Mouse (Mus musculus): Measurements from ENCODE around the gene Sec23ip. TPM values are rescaled to one million over a fixed set of nuclear protein-coding genes. Genes with fewer than 3 reads are reported as not detected.

Sec23ip gene
- polyA plus RNA-seq, 1 experiment from 2014 or later = 39.2 TPM

DNA sequence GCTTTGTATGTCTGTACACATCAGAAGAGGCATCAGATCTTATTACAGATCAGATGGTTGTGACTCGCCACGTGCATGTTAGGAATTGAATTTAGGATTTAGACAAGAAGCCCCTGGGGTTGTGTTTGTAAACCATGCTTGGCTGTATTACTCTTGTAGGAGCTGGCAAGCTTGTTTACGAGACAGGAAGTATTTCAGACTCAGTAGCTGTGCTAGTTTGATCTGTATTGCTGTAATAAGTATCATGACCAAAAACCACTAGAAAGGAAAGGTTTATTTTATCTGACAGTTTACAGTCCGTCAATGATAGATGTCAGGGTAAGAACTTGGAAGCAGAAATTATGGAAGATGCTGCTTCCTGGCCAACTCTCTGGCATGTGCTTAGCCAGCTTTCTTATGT lies 14.2 kb downstream of the Sec23ip start:
- Histone ChIP-seq H3K4me3 (ENCODE audit: low read length) (no peak overlapping the region), H3K27ac (ENCODE audit: low read length) (no peak overlapping the region), H3K36me3 (ENCODE audit: insufficient read depth, low read length) (peaks cover 82% of the 10 kb centered on the region), H3K27me3 (ENCODE audit: insufficient read depth, low read length) (no peaks in the 10 kb centered on the region), H3K4me2 (replicated peaks; ENCODE audit: low read depth, low read length) (no peak overlapping the region), H3K4me1 (ENCODE audit: insufficient read depth, low read length) (no peaks in the 10 kb centered on the region), H3K9ac (replicated peaks; ENCODE audit: low read length) (no peak overlapping the region), H3K9me3 (ENCODE audit: low read length) (no peaks in the 10 kb centered on the region)
- ATAC-seq (ENCODE audit: low FRiP score, low TSS enrichment) = no peak
- WGBS = 90% methylated on average over 4 of the region's 4 CpGs

DNA sequence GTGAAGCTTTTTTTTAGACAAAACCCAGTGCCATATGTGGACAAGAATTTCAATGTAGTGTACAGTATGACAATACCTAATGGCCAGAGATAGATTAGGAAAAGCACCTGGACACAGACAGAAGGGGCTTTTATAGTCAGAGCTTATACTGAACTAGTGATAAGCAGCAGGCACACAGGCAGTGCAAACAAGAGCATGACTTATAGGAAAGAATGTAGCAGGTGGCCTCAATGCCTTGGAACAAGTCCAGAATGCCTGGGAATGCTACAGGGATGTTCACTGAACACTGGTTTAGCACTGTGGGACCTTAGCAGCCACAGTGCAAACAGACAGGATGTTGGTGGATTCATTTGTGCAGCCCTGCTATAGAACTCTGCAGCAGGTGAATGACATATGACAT lies 22.0 kb downstream of the Sec23ip start:
- Histone ChIP-seq H3K27ac (ENCODE audit: low read length) (no peak overlapping the region), H3K27me3 (ENCODE audit: insufficient read depth, low read length) (no peaks in the 10 kb centered on the region), H3K4me1 (ENCODE audit: insufficient read depth, low read length) (no peaks in the 10 kb centered on the region), H3K36me3 (ENCODE audit: insufficient read depth, low read length) (peaks cover 78% of the 10 kb centered on the region), H3K9ac (replicated peaks; ENCODE audit: low read length) (no peak overlapping the region), H3K9me3 (ENCODE audit: low read length) (no peaks in the 10 kb centered on the region), H3K4me2 (replicated peaks; ENCODE audit: low read depth, low read length) (no peak overlapping the region), H3K4me3 (ENCODE audit: low read length) (no peak overlapping the region)
- ATAC-seq (ENCODE audit: low FRiP score, low TSS enrichment) = no peak

DNA sequence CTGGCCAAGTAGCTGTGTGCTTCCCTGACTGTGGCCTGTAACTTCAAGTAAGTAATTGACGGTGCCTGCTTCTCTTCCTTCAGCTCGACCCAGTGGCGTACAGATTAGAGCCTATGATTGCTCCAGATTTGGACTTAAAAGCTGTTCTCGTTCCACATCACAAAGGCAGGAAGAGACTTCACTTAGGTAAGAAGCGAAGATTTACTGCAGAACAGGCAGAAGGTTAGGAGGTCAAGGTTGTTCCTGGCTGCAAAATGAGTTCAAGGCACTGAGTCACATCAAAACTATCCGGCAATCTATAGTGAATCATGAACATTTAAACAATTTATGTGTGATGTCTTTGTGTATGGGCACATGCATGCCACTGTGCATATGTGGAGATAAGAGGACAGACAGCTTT lies 32.5 kb downstream of the Sec23ip start:
- no peak overlapping the region for H3K4me2 ChIP-seq (replicated peaks; ENCODE audit: low read depth, low read length)
- ATAC-seq (ENCODE audit: low FRiP score, low TSS enrichment) = no peak
- no peaks in the 10 kb centered on the region for H3K9me3 ChIP-seq (ENCODE audit: low read length)
- peaks cover 55% of the 10 kb centered on the region for H3K36me3 ChIP-seq (ENCODE audit: insufficient read depth, low read length)
- no peaks in the 10 kb centered on the region for H3K4me1 ChIP-seq (ENCODE audit: insufficient read depth, low read length)
- no peak overlapping the region for H3K9ac ChIP-seq (replicated peaks; ENCODE audit: low read length)
- WGBS = 67% methylated on average over 6 of the region's 6 CpGs
- no peak overlapping the region for H3K4me3 ChIP-seq (ENCODE audit: low read length)
- no peaks in the 10 kb centered on the region for H3K27me3 ChIP-seq (ENCODE audit: insufficient read depth, low read length)
- no peak overlapping the region for H3K27ac ChIP-seq (ENCODE audit: low read length)

DNA sequence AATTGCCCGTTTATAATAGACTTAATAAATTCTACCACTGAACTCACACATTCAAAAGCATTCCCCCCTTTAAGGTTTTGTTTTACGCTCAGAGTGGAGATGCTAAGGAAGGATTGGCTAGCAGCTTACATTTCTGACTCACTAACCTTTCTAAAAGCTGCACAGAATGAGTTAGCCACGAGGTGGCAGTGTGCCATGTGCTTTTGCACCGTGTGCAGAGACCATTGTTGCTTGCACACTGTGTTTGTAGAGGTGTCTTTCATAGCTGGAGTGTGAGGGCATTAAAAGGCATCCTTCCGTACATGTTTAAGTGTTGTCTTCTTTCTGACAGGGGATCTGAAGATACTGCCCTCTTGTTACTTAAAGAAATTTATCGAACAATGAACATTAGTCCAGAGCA lies 34.6 kb downstream of the Sec23ip start:
- Histone ChIP-seq H3K9ac (replicated peaks; ENCODE audit: low read length) (no peak overlapping the region), H3K9me3 (ENCODE audit: low read length) (no peaks in the 10 kb centered on the region), H3K27ac (ENCODE audit: low read length) (no peak overlapping the region), H3K4me1 (ENCODE audit: insufficient read depth, low read length) (no peaks in the 10 kb centered on the region), H3K4me3 (ENCODE audit: low read length) (no peak overlapping the region), H3K4me2 (replicated peaks; ENCODE audit: low read depth, low read length) (no peak overlapping the region), H3K36me3 (ENCODE audit: insufficient read depth, low read length) (peaks cover 53% of the 10 kb centered on the region), H3K27me3 (ENCODE audit: insufficient read depth, low read length) (no peaks in the 10 kb centered on the region)
- peak; percentile 35; the same call in 1 of the 2 replicates for ATAC-seq (ENCODE audit: low FRiP score, low TSS enrichment)
- 45% methylated on average over 6 of the region's 6 CpGs for WGBS

DNA sequence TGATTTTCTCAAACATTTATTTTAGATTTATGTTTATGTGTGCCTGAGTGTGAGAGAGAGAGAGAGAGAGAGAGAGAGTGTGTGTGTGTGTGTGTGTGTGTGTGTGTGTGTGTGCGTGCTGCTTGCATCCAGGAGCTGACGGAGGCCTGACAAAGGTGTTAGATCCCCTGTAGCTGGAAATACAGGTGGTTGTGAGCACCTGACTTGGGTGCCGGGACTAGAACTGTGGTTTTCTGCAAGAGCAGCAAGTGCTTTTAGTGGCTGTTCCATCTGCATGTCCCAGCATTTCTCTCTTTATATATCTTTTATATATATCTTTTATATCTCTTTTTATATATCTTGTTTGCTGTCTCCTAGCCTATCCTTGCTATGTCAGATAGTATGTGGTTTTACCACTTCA lies 37.1 kb downstream of the Sec23ip start:
- no peak overlapping the region for H3K27ac ChIP-seq (ENCODE audit: low read length)
- H3K9me3 ChIP-seq (ENCODE audit: low read length) = no peaks in the 10 kb centered on the region
- WGBS = 89% methylated on average over 3 of the region's 3 CpGs
- H3K27me3 ChIP-seq (ENCODE audit: insufficient read depth, low read length) = no peaks in the 10 kb centered on the region
- peaks cover 54% of the 10 kb centered on the region for H3K36me3 ChIP-seq (ENCODE audit: insufficient read depth, low read length)
- H3K4me2 ChIP-seq (replicated peaks; ENCODE audit: low read depth, low read length) = no peak overlapping the region
- H3K4me1 ChIP-seq (ENCODE audit: insufficient read depth, low read length) = no peaks in the 10 kb centered on the region
- no peak overlapping the region for H3K4me3 ChIP-seq (ENCODE audit: low read length)
- ATAC-seq (ENCODE audit: low FRiP score, low TSS enrichment) = no peak
- H3K9ac ChIP-seq (replicated peaks; ENCODE audit: low read length) = no peak overlapping the region

DNA sequence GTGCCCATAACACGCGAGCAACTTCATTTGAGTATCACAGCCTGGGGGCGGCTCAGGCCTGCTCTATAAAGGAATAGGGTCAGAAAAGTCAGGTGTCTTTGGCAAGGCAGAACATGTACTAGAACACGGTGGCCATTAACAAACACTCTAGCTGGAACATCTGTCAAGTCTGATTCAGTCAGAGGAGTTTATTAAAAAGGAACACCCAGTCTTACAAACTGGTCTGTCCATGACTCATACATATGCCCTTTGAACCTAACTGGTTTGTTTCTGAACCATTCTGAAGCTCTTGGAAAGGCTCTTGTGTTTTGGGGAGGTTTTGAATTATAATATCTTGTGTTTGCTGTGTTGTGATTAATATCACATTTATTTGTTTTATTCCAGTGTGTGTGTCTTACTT lies 45.3 kb downstream of the Sec23ip start:
- Histone ChIP-seq H3K4me2 (replicated peaks; ENCODE audit: low read depth, low read length) (no peak overlapping the region), H3K4me1 (ENCODE audit: insufficient read depth, low read length) (no peaks in the 10 kb centered on the region; the same call in 1 of the 2 replicates), H3K9ac (replicated peaks; ENCODE audit: low read length) (no peak overlapping the region), H3K27ac (ENCODE audit: low read length) (no peak overlapping the region), H3K27me3 (ENCODE audit: insufficient read depth, low read length) (no peaks in the 10 kb centered on the region), H3K4me3 (ENCODE audit: low read length) (no peak overlapping the region), H3K9me3 (ENCODE audit: low read length) (no peaks in the 10 kb centered on the region), H3K36me3 (ENCODE audit: insufficient read depth, low read length) (peaks cover 15% of the 10 kb centered on the region)
- 83% methylated on average over 4 of the region's 4 CpGs for WGBS
- ATAC-seq (ENCODE audit: low FRiP score, low TSS enrichment) = no peak

DNA sequence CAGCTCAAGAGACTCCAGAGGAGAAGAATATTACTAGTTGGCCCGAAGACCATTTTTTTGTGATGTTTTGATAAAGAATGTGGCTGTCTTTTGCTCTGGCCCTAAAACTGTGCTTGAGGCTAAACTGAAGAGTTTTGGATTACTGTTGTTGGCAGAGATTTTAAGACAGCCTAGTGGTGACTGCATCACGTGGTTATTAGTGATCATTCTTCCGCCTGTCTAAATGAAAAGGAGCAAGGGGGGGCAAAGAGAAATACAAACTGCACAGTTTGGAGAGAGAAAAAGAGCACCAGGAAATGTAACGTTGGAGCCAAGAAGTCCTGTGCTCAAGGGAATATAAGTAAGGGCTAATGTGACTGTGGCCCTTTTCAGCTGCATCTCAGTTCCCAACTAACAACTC lies 48.7 kb downstream of the Sec23ip start:
- Histone ChIP-seq H3K27me3 (ENCODE audit: insufficient read depth, low read length) (no peaks in the 10 kb centered on the region), H3K27ac (ENCODE audit: low read length) (no peak overlapping the region), H3K9me3 (ENCODE audit: low read length) (no peaks in the 10 kb centered on the region), H3K9ac (replicated peaks; ENCODE audit: low read length) (no peak overlapping the region), H3K4me3 (ENCODE audit: low read length) (no peak overlapping the region), H3K4me2 (replicated peaks; ENCODE audit: low read depth, low read length) (no peak overlapping the region), H3K4me1 (ENCODE audit: insufficient read depth, low read length) (no peaks in the 10 kb centered on the region; the same call in 1 of the 2 replicates), H3K36me3 (ENCODE audit: insufficient read depth, low read length) (no peaks in the 10 kb centered on the region)
- WGBS = 66% methylated on average over 4 of the region's 4 CpGs
- ATAC-seq (ENCODE audit: low FRiP score, low TSS enrichment) = no peak

DNA sequence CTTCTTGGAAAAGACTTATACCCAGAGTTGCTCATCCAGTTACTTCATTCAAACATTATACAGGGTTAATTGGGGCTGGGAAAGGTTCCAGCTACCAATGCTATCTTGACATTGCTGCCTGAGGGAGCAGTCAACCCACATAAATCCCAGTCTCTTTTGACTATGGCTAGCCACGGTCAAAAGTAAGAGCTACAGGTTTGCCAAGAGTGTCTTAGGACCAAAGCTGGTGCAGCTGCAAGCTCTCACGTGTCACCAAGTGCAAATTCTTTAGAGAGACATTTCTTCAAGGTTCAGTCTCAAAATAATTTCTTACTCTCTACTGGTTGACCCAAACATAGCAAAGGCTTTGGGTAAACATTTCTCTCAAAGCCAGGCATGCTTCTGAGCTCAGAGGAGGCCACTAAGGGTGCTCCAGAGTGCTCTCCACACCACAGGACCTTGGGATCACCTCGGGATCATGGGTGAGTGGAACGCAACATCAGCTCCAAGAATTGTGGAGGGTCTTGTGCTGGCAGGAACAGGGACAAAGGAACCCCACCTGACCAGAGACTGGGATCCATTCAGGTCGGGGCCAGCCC lies 80.3 kb downstream of the Sec23ip start:
- H3K4me2 ChIP-seq (replicated peaks; ENCODE audit: low read depth, low read length) = no peak overlapping the region
- no peak overlapping the region for H3K4me3 ChIP-seq (ENCODE audit: low read length)
- H3K27me3 ChIP-seq (ENCODE audit: insufficient read depth, low read length) = no peaks in the 10 kb centered on the region
- no peak overlapping the region for H3K9ac ChIP-seq (replicated peaks; ENCODE audit: low read length)
- H3K4me1 ChIP-seq (ENCODE audit: insufficient read depth, low read length) = no peaks in the 10 kb centered on the region
- peak; percentile 76 for ATAC-seq (ENCODE audit: low FRiP score, low TSS enrichment)
- 56% methylated on average over 5 of the region's 5 CpGs for WGBS
- H3K27ac ChIP-seq (ENCODE audit: low read length) = 0 out of 2 replicates have a peak overlapping the region, but pooled peaks have one; percentile 38
- H3K36me3 ChIP-seq (ENCODE audit: insufficient read depth, low read length) = no peaks in the 10 kb centered on the region
- H3K9me3 ChIP-seq (ENCODE audit: low read length) = no peaks in the 10 kb centered on the region

DNA sequence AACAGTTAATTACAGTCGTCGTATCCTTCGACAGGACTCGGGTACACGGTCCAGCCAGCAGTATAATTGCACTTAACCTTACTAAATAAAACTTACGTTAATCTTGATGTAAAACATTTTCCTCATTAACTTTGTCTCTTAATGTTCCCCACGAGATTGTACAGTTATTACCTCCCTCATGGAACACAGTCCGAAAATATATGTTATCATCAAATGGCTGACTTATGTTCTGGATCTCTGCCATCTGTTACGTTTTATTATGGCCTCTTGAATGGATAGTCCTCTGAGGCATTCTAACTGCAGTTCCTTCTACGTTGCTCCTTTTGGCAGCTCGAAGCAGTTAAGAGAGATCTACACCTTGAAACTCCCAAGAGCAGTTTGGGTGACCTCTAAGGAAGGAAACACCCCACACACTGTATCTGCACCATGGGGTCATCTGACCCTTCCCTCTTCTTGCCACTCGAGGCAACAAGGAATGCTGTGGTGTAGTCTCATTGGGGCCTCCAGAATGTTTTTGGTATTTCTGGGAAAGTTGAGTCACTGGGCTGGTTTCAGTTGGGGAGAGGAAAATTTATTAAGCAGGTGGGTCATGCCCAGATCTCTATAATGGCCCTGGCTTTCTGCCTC lies 87.8 kb downstream of the Sec23ip start:
- H3K4me3 ChIP-seq (ENCODE audit: low read length) = no peak overlapping the region
- peak overlapping the region; percentile 28; the same call in 1 of the 2 replicates for H3K27ac ChIP-seq (ENCODE audit: low read length)
- peak; percentile 74; the same call in 1 of the 2 replicates for ATAC-seq (ENCODE audit: low FRiP score, low TSS enrichment)
- no peaks in the 10 kb centered on the region for H3K36me3 ChIP-seq (ENCODE audit: insufficient read depth, low read length)
- H3K9ac ChIP-seq (replicated peaks; ENCODE audit: low read length) = no peak overlapping the region
- H3K4me2 ChIP-seq (replicated peaks; ENCODE audit: low read depth, low read length) = no peak overlapping the region
- H3K9me3 ChIP-seq (ENCODE audit: low read length) = no peaks in the 10 kb centered on the region
- H3K4me1 ChIP-seq (ENCODE audit: insufficient read depth, low read length) = no peaks in the 10 kb centered on the region
- no peaks in the 10 kb centered on the region for H3K27me3 ChIP-seq (ENCODE audit: insufficient read depth, low read length)
- WGBS = 51% methylated on average over 12 of the region's 12 CpGs

DNA sequence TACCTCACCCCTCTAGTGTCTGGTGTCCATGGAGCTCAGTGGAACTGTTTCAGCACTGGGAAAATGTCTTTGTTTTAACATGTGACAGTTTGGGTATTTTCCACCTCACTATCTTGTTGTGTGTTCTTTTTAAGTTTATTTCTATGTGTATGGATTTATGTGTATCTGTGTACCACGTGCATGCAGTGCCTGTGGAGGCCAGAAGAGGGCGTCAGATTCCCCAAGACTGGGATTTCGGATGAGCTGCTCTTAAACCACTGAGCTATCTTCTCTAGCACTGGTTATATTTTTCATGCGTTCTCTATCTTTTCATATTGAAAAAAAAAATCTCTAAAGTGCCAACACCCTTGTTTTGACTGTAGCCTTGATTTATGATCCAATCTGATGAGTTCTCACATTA lies 88.5 kb downstream of the Sec23ip start:
- no peak overlapping the region for H3K9ac ChIP-seq (replicated peaks; ENCODE audit: low read length)
- no peaks in the 10 kb centered on the region for H3K27me3 ChIP-seq (ENCODE audit: insufficient read depth, low read length)
- no peaks in the 10 kb centered on the region for H3K36me3 ChIP-seq (ENCODE audit: insufficient read depth, low read length)
- no peaks in the 10 kb centered on the region for H3K4me1 ChIP-seq (ENCODE audit: insufficient read depth, low read length)
- H3K27ac ChIP-seq (ENCODE audit: low read length) = peak overlapping the region; percentile 28; the same call in 1 of the 2 replicates
- WGBS = 74% methylated on average over 4 of the region's 4 CpGs
- ATAC-seq (ENCODE audit: low FRiP score, low TSS enrichment) = no peak
- no peak overlapping the region for H3K4me3 ChIP-seq (ENCODE audit: low read length)
- H3K9me3 ChIP-seq (ENCODE audit: low read length) = no peaks in the 10 kb centered on the region
- H3K4me2 ChIP-seq (replicated peaks; ENCODE audit: low read depth, low read length) = no peak overlapping the region
